Mouse (Mus musculus): ENCODE results near the gene Gm3854.

GRCm38 (mm10) chr7:6388971-6389370, 45.4 kb downstream of the Gm3854 start:
- TF ChIP-seq GATA1 (IDR thresholded peaks at IDR 0.05; ENCODE audit: low read length) (no peak), TAL1 (IDR thresholded peaks at IDR 0.05; ENCODE audit: low read length) (no peak)
